Mouse (Mus musculus) megakaryocyte, embryonic 14.5 days (primary cell): Measurements from ENCODE around the gene Bahcc1. TPM values are rescaled to one million over a fixed set of nuclear protein-coding genes. Genes with fewer than 3 reads are reported as not detected.

ENCODE experiments used
- H3K27me3 ChIP-seq: replicated peaks from 2 replicates; pipeline ENCODE3; 2012; ENCODE audit warnings: inconsistent platforms
- H3K36me3 ChIP-seq: replicated peaks from 2 replicates; pipeline ENCODE3; 2012; ENCODE audit warnings: low read length, inconsistent platforms, mixed read lengths
- H3K4me1 ChIP-seq: 2 replicates; pipeline ENCODE4 v1.6.1; 2012; ENCODE audit warnings: inconsistent platforms
- H3K4me3 ChIP-seq: replicated peaks from 2 replicates; pipeline ENCODE3; 2012; ENCODE audit warnings: moderate library complexity, mild to moderate bottlenecking, inconsistent platforms
- H3K9me3 ChIP-seq: 2 replicates; pipeline ENCODE4 v1.6.1; 2012; ENCODE audit warnings: inconsistent platforms
- FLI1 ChIP-seq: IDR thresholded peaks from 2 replicates; pipeline ENCODE4 v1.6.1; 2012; ENCODE audit warnings: low read length, inconsistent platforms, mixed read lengths
- GATA1 ChIP-seq: IDR thresholded peaks from 3 replicates; pipeline ENCODE4 v1.6.1; 2012; ENCODE audit warnings: mixed read lengths, low read length, inconsistent platforms, borderline replicate concordance
- polyA plus RNA-seq: library from polyadenylated mRNA; stranded (reverse); fragments of >175 nt; gene quantifications from 2 replicates; pipeline ENCODE4 v1.2.3, GENCODE M21; 2012; ENCODE audit warnings: low replicate concordance; ENCODE audit not compliant: insufficient read depth

Gene Bahcc1
- polyA plus RNA-seq, 1 experiment, result 10.2 TPM

- Histone ChIP-seq H3K4me1 (peaks cover 15% of the 10 kb centered on the region), H3K27me3 (no peaks in the 10 kb centered on the region), H3K9me3 (peaks cover 18% of the 10 kb centered on the region), H3K36me3 (no peaks in the 10 kb centered on the region), H3K4me3 (no peak overlapping the region)
- TF ChIP-seq GATA1 (no peak), FLI1 (no peak)
Observed at GRCm38 (mm10) chr11:120337447-120337846, 104.7 kb downstream of the Bahcc1 start.

- Histone ChIP-seq H3K9me3 (peaks cover 18% of the 10 kb centered on the region), H3K27me3 (no peaks in the 10 kb centered on the region), H3K36me3 (no peaks in the 10 kb centered on the region), H3K4me3 (no peak overlapping the region), H3K4me1 (peaks cover 16% of the 10 kb centered on the region)
- TF ChIP-seq GATA1 (no peak), FLI1 (no peak)
Observed at GRCm38 (mm10) chr11:120338786-120339185, 106.0 kb downstream of the Bahcc1 start.

- H3K4me1 ChIP-seq, result peaks cover 19% of the 10 kb centered on the region
- peaks cover 6% of the 10 kb centered on the region for H3K36me3 ChIP-seq
- no peaks in the 10 kb centered on the region for H3K27me3 ChIP-seq
- H3K4me3 ChIP-seq, result no peak overlapping the region
- TF ChIP-seq FLI1 (no peak), GATA1 (no peak)
- peaks cover 14% of the 10 kb centered on the region; the same call in 1 of the 2 replicates for H3K9me3 ChIP-seq
Observed at GRCm38 (mm10) chr11:120339978-120340513, 107.3 kb downstream of the Bahcc1 start.

- Histone ChIP-seq H3K36me3 (peaks cover 16% of the 10 kb centered on the region), H3K9me3 (peaks cover 7% of the 10 kb centered on the region; the same call in 1 of the 2 replicates), H3K27me3 (no peaks in the 10 kb centered on the region), H3K4me1 (peaks cover 21% of the 10 kb centered on the region), H3K4me3 (no peak overlapping the region)
- TF ChIP-seq FLI1 (no peak), GATA1 (no peak)
Observed at GRCm38 (mm10) chr11:120341661-120342060, 108.9 kb downstream of the Bahcc1 start.

Other genes with a start within 250 kb of the Bahcc1 start
- 4.9 and 5.4 TPM in 2 replicates for gene Aatk, start 185.8 kb upstream of the Bahcc1 start, polyA plus RNA-seq
- gene Cep131, start 146.1 kb upstream of the Bahcc1 start, polyA plus RNA-seq, result 1.5 and 10.4 TPM in 2 replicates
- gene Tepsin, start 134.2 kb upstream of the Bahcc1 start, polyA plus RNA-seq, result 16.1 and 46.5 TPM in 2 replicates
- gene Ndufaf8, start 134.0 kb upstream of the Bahcc1 start, polyA plus RNA-seq, result 49.5 and 106 TPM in 2 replicates
- gene Slc38a10, start 81.6 kb upstream of the Bahcc1 start, polyA plus RNA-seq, result 80.2 and 247 TPM in 2 replicates
- gene Actg1, start 115.6 kb downstream of the Bahcc1 start, polyA plus RNA-seq, result 2,399 and 2,630 TPM in 2 replicates
- 1.7 and 3.0 TPM in 2 replicates for gene Fscn2, start 128.6 kb downstream of the Bahcc1 start, polyA plus RNA-seq
- 12.4 and 19.3 TPM in 2 replicates for gene Faap100, start 145.8 kb downstream of the Bahcc1 start, polyA plus RNA-seq
- gene Nploc4, start 204.8 kb downstream of the Bahcc1 start, polyA plus RNA-seq, result 56.7 and 150 TPM in 2 replicates
- not detected in 2 replicates for gene Tspan10, start 209.7 kb downstream of the Bahcc1 start, polyA plus RNA-seq
- gene Pde6g, start 220.6 kb downstream of the Bahcc1 start, polyA plus RNA-seq, result not detected in 2 replicates
- 7.9 and 17.7 TPM in 2 replicates for gene Oxld1, start 225.1 kb downstream of the Bahcc1 start, polyA plus RNA-seq
- 11.0 TPM in 1 of 2 replicates, not detected in the other for gene Ccdc137, start 225.2 kb downstream of the Bahcc1 start, polyA plus RNA-seq
- 12.1 and 61.1 TPM in 2 replicates for gene Arl16, start 234.7 kb downstream of the Bahcc1 start, polyA plus RNA-seq